Mouse (Mus musculus) T-helper 17 cell (primary cell): ENCODE measurements around the gene Notch4.
"Not testable (repeated sequence)": the region's sequence is repeated elsewhere in the genome, so short reads cannot be mapped to it uniquely, and the experiment has no call there.

Experiments used
- in situ Hi-C, 2 experiments: fragments of 300-600 bp; cut with MboI, MseI; formaldehyde crosslinking; loops; 1 replicate in 1 of 2; 2 replicates in 1 of 2; pipeline ENCODE4 v1.15.1; 2025; ENCODE audit warnings: high pct_unique_total_duplicates in 2 of 2

Notch4 gene

GRCm38 (mm10) chr17:34564003-34564421 lies at the start of gene Notch4:
Notch4 (plus strand) TSS chr17:34564268.
- in situ Hi-C loops = loop anchor here in 1 of 2 experiments (10.0 kb wide), 2 partner anchors 151 to 419 kb away; partner anchors contain the start of gene H2-DMb2

- in situ Hi-C loops = no loop called here
These were observed 47.6 kb upstream of the Notch4 start for GRCm38 (mm10) chr17:34516514-34516913.

GRCm38 (mm10) chr17:34517252-34517651 lies 46.8 kb upstream of the Notch4 start, which contains the start of gene Btnl6:
Btnl6 (minus strand) TSS chr17:34517352.
- in situ Hi-C loops = no loop called here

- in situ Hi-C loops = no loop called here
These were observed 46.3 kb upstream of the Notch4 start for GRCm38 (mm10) chr17:34517795-34518194.

GRCm38 (mm10) chr17:34518571-34518970 lies 45.5 kb upstream of the Notch4 start:
- in situ Hi-C loops = not testable (repeated sequence)

- in situ Hi-C loops = no loop called here
These were observed 45.1 kb upstream of the Notch4 start for GRCm38 (mm10) chr17:34519001-34519400.

GRCm38 (mm10) chr17:34532671-34533070 lies 31.4 kb upstream of the Notch4 start:
- in situ Hi-C loops = no loop called here

GRCm38 (mm10) chr17:34543567-34543966 lies 20.5 kb upstream of the Notch4 start:
- in situ Hi-C loops = not testable (repeated sequence)

GRCm38 (mm10) chr17:34546797-34547196 lies 17.3 kb upstream of the Notch4 start:
- in situ Hi-C loops = no loop called here

GRCm38 (mm10) chr17:34547601-34548000 lies 16.5 kb upstream of the Notch4 start:
- in situ Hi-C loops = no loop called here

GRCm38 (mm10) chr17:34549156-34549555 lies 14.9 kb upstream of the Notch4 start:
- in situ Hi-C loops = no loop called here

- in situ Hi-C loops = loop anchor here in 1 of 2 experiments (5.0 kb wide), 2 partner anchors 48 to 103 kb away; no protein-coding TSS in a partner anchor
These were observed 14.2 kb upstream of the Notch4 start for GRCm38 (mm10) chr17:34549843-34550242.

- in situ Hi-C loops = no loop called here
These were observed 8.6 kb upstream of the Notch4 start for GRCm38 (mm10) chr17:34555483-34555882.

GRCm38 (mm10) chr17:34556406-34556805 lies 7.7 kb upstream of the Notch4 start:
- in situ Hi-C loops = no loop called here

- in situ Hi-C loops = no loop called here
These were observed 6.7 kb upstream of the Notch4 start for GRCm38 (mm10) chr17:34557411-34557810.

GRCm38 (mm10) chr17:34559116-34559515 lies 5.0 kb upstream of the Notch4 start:
- in situ Hi-C loops = no loop called here

GRCm38 (mm10) chr17:34559895-34560294 lies 4.2 kb upstream of the Notch4 start:
- in situ Hi-C loops = loop anchor here in 1 of 2 experiments (10.0 kb wide), 2 partner anchors 155 to 415 kb away; partner anchors contain the start of gene H2-DMb2

- in situ Hi-C loops = loop anchor here in 1 of 2 experiments (10.0 kb wide), 2 partner anchors 154 to 416 kb away; partner anchors contain the start of gene H2-DMb2
These were observed 3.6 kb upstream of the Notch4 start for GRCm38 (mm10) chr17:34560438-34560837.

- in situ Hi-C loops = loop anchor here in 1 of 2 experiments (10.0 kb wide), 2 partner anchors 154 to 416 kb away; partner anchors contain the start of gene H2-DMb2
These were observed 2.9 kb upstream of the Notch4 start for GRCm38 (mm10) chr17:34561200-34561599.

- in situ Hi-C loops = loop anchor here in 1 of 2 experiments (10.0 kb wide), 2 partner anchors 152 to 418 kb away; partner anchors contain the start of gene H2-DMb2
These were observed 1.5 kb upstream of the Notch4 start for GRCm38 (mm10) chr17:34562595-34562994.

- in situ Hi-C loops = loop anchor here in 1 of 2 experiments (10.0 kb wide), 2 partner anchors 151 to 419 kb away; partner anchors contain the start of gene H2-DMb2
These were observed 714 bp upstream of the Notch4 start for GRCm38 (mm10) chr17:34563354-34563753.

- in situ Hi-C loops = loop anchor here in 1 of 2 experiments (10.0 kb wide), 2 partner anchors 150 to 420 kb away; partner anchors contain the start of gene H2-DMb2
These were observed 728 bp downstream of the Notch4 start for GRCm38 (mm10) chr17:34564796-34565195.

GRCm38 (mm10) chr17:34567311-34567710 lies 3.2 kb downstream of the Notch4 start:
- in situ Hi-C loops = loop anchor here in 1 of 2 experiments (10.0 kb wide), 2 partner anchors 147 to 423 kb away; partner anchors contain the start of gene H2-DMb2
